Mouse (Mus musculus) limb, embryonic 14.5 days (tissue): ENCODE measurements at regions not wholly inside any gene's neighbourhood (a gene's known extent, or its start where the extent isn't known, plus 50 kb on each side); places are given as distances from the start of the nearest gene placed in this dataset.

ENCODE experiments used
- ATAC-seq: fragments of 200-750 bp; cut with Nextera tagmentation; 2 replicates; pipeline ENCODE4 v1.8.0; 2017; ENCODE audit warnings: low read depth, moderate number of reproducible peaks, moderate TSS enrichment; ENCODE audit not compliant: low FRiP score
- DNase-seq: peaks from one replicate; pipeline ENCODE4 v3.0.0-alpha.2; 2015; ENCODE audit warnings: low spot score
- H3K27ac ChIP-seq: fragments of 300-500 bp; sonication (generic); replicated peaks from 2 replicates; pipeline ENCODE4 v1.5.1; 2014; ENCODE audit warnings: low read depth, mild to moderate bottlenecking, low read length, moderate library complexity, mixed read lengths
- H3K27me3 ChIP-seq: fragments of 300-500 bp; sonication (generic); 2 replicates; pipeline ENCODE4 v1.6.1; 2014; ENCODE audit warnings: low read length, mixed read lengths; ENCODE audit not compliant: control insufficient read depth, insufficient read depth
- H3K36me3 ChIP-seq: fragments of 300-500 bp; sonication (generic); 2 replicates; pipeline ENCODE4 v1.6.1; 2014; ENCODE audit warnings: mild to moderate bottlenecking, low read length, moderate library complexity, mixed read lengths; ENCODE audit not compliant: control insufficient read depth, insufficient read depth
- H3K4me1 ChIP-seq: fragments of 300-500 bp; sonication (generic); 2 replicates; pipeline ENCODE4 v1.6.1; 2014; ENCODE audit warnings: antibody characterized with exemption, low read length, mixed read lengths; ENCODE audit not compliant: control insufficient read depth, insufficient read depth
- H3K4me2 ChIP-seq: fragments of 300-500 bp; sonication (generic); replicated peaks from 2 replicates; pipeline ENCODE4 v1.6.1; 2014; ENCODE audit warnings: low read depth, mild to moderate bottlenecking, low read length, moderate library complexity; ENCODE audit not compliant: severe bottlenecking
- H3K4me3 ChIP-seq: fragments of 300-500 bp; sonication (generic); replicated peaks from 2 replicates; pipeline ENCODE4 v1.5.1; 2014; ENCODE audit warnings: low read length
- H3K9ac ChIP-seq: fragments of 300-500 bp; sonication (generic); 2 replicates; pipeline ENCODE4 v1.6.1; 2014; ENCODE audit warnings: mild to moderate bottlenecking, low read depth, low read length, moderate library complexity; ENCODE audit not compliant: severe bottlenecking
- H3K9me3 ChIP-seq: fragments of 300-500 bp; sonication (generic); 2 replicates; pipeline ENCODE4 v1.6.1; 2016; ENCODE audit warnings: low read length; ENCODE audit not compliant: control insufficient read depth
- POLR2A ChIP-seq: fragments of 200-500 bp; IDR thresholded peaks from 2 replicates; pipeline ENCODE4 v1.8.0; 2012; ENCODE audit warnings: inconsistent platforms, mild to moderate bottlenecking, moderate library complexity, borderline replicate concordance; ENCODE audit not compliant: insufficient read depth, insufficient read length; ENCODE audit errors: extremely low read depth
- WGBS: fragments of 180-500 bp; shearing (Covaris S2); extraction: QIAGEN DNeasy Blood & Tissue Kit; methylation state at CpG from one replicate; pipeline ENCODE4 v1.1.7; 2014; 5-methylcytosine and 5-hydroxymethylcytosine counted together

GRCm38 (mm10) chr12:16436961-16437360 lies 173.8 kb downstream of the Lpin1 start:
- no peaks in the 10 kb centered on the region for H3K4me1 ChIP-seq
- H3K9ac ChIP-seq, result no peak overlapping the region
- H3K4me2 ChIP-seq, result no peak overlapping the region
- ATAC-seq (no peak), DNase-seq (no peak)
- H3K27me3 ChIP-seq, result no peaks in the 10 kb centered on the region
- no peaks in the 10 kb centered on the region for H3K9me3 ChIP-seq
- no peak for TF ChIP-seq POLR2A
- H3K4me3 ChIP-seq, result no peak overlapping the region
- 89% methylated on average over 1 of the region's 1 CpGs for WGBS
- H3K27ac ChIP-seq, result no peak overlapping the region
- no peaks in the 10 kb centered on the region for H3K36me3 ChIP-seq

- 79% methylated on average over 1 of the region's 1 CpGs for WGBS
- H3K4me3 ChIP-seq, result no peak overlapping the region
- H3K4me2 ChIP-seq, result no peak overlapping the region
- no peaks in the 10 kb centered on the region for H3K4me1 ChIP-seq
- TF ChIP-seq POLR2A, result no peak
- H3K27me3 ChIP-seq, result no peaks in the 10 kb centered on the region
- no peaks in the 10 kb centered on the region for H3K9me3 ChIP-seq
- no peaks in the 10 kb centered on the region for H3K36me3 ChIP-seq
- no peak overlapping the region for H3K27ac ChIP-seq
- no peak overlapping the region for H3K9ac ChIP-seq
- DNase-seq, result no peak
- no peak for ATAC-seq
Observed at GRCm38 (mm10) chr12:16436255-16436654, 174.5 kb downstream of the Lpin1 start.

GRCm38 (mm10) chr12:16434739-16435138 lies 176.0 kb downstream of the Lpin1 start:
- Histone ChIP-seq H3K27me3 (no peaks in the 10 kb centered on the region), H3K4me1 (no peaks in the 10 kb centered on the region), H3K27ac (no peak overlapping the region), H3K4me3 (no peak overlapping the region), H3K4me2 (no peak overlapping the region), H3K9me3 (no peaks in the 10 kb centered on the region), H3K36me3 (no peaks in the 10 kb centered on the region), H3K9ac (no peak overlapping the region)
- no peak for TF ChIP-seq POLR2A
- ATAC-seq (no peak), DNase-seq (no peak)
- 50% methylated on average over 1 of the region's 1 CpGs for WGBS

- Histone ChIP-seq H3K4me1 (no peaks in the 10 kb centered on the region), H3K27me3 (no peaks in the 10 kb centered on the region), H3K27ac (no peak overlapping the region), H3K36me3 (no peaks in the 10 kb centered on the region), H3K9ac (no peak overlapping the region), H3K4me3 (no peak overlapping the region), H3K4me2 (no peak overlapping the region), H3K9me3 (no peaks in the 10 kb centered on the region)
- 28% methylated on average over 1 of the region's 1 CpGs for WGBS
- TF ChIP-seq POLR2A, result no peak
- ATAC-seq, result no peak
- no peak for DNase-seq
Observed at GRCm38 (mm10) chr12:16434225-16434624, 176.5 kb downstream of the Lpin1 start.

GRCm38 (mm10) chr12:16425980-16426379 lies 184.8 kb downstream of the Lpin1 start:
- Histone ChIP-seq H3K4me2 (no peak overlapping the region), H3K9me3 (no peaks in the 10 kb centered on the region), H3K4me1 (no peaks in the 10 kb centered on the region), H3K27me3 (no peaks in the 10 kb centered on the region), H3K4me3 (no peak overlapping the region), H3K36me3 (no peaks in the 10 kb centered on the region), H3K9ac (no peak overlapping the region), H3K27ac (no peak overlapping the region)
- DNase-seq, result peak; percentile 53
- WGBS, result 82% methylated on average over 5 of the region's 5 CpGs
- TF ChIP-seq POLR2A, result no peak
- ATAC-seq, result no peak

- Histone ChIP-seq H3K36me3 (no peaks in the 10 kb centered on the region), H3K4me2 (no peak overlapping the region), H3K9me3 (no peaks in the 10 kb centered on the region), H3K4me3 (no peak overlapping the region), H3K27ac (no peak overlapping the region), H3K27me3 (no peaks in the 10 kb centered on the region), H3K4me1 (no peaks in the 10 kb centered on the region), H3K9ac (no peak overlapping the region)
- TF ChIP-seq POLR2A, result no peak
- no peak for DNase-seq
- ATAC-seq, result no peak
- 91% methylated on average over 4 of the region's 4 CpGs for WGBS
Observed at GRCm38 (mm10) chr12:16424526-16424925, 186.2 kb downstream of the Lpin1 start.
